Mouse (Mus musculus): ENCODE measurements around the gene Nr2c2ap. TPM values are rescaled to one million over a fixed set of nuclear protein-coding genes. Genes with fewer than 3 reads are reported as not detected.

The Nr2c2ap gene
- polyA plus RNA-seq, 1 experiment from 2014 or later = 38.0 TPM

GRCm38 (mm10) chr8:70104506-70104905, 26.6 kb upstream of the Nr2c2ap start:
- peaks cover 12% of the 10 kb centered on the region for H3K27me3 ChIP-seq (ENCODE audit: insufficient read depth, poor library complexity, severe bottlenecking)
- no peak overlapping the region for H3K27ac ChIP-seq
- WGBS = 19% methylated on average over 6 of the region's 6 CpGs
- no peaks in the 10 kb centered on the region for H3K9me3 ChIP-seq
- no peak overlapping the region for H3K4me3 ChIP-seq
- 0 out of 2 replicates have a peak, but pooled peaks cover 7% of the 10 kb centered on the region for H3K4me1 ChIP-seq (replicated peaks)
- H3K36me3 ChIP-seq = peaks cover 73% of the 10 kb centered on the region
- no peak for DNase-seq (ENCODE audit: low spot score)

- DNase-seq (ENCODE audit: low spot score) = no peak
- no peak overlapping the region for H3K27ac ChIP-seq
- H3K36me3 ChIP-seq = peaks cover 73% of the 10 kb centered on the region
- H3K27me3 ChIP-seq (ENCODE audit: insufficient read depth, poor library complexity, severe bottlenecking) = peaks cover 16% of the 10 kb centered on the region
- WGBS = 83% methylated on average over 7 of the region's 7 CpGs
- no peaks in the 10 kb centered on the region for H3K9me3 ChIP-seq
- H3K4me1 ChIP-seq (replicated peaks) = 0 out of 2 replicates have a peak, but pooled peaks cover 7% of the 10 kb centered on the region
- H3K4me3 ChIP-seq = no peak overlapping the region
Observed at GRCm38 (mm10) chr8:70104922-70105321, 26.2 kb upstream of the Nr2c2ap start.

GRCm38 (mm10) chr8:70110451-70110850, 20.7 kb upstream of the Nr2c2ap start:
- no peak overlapping the region for H3K27ac ChIP-seq
- H3K36me3 ChIP-seq = peaks cover 92% of the 10 kb centered on the region
- no peak overlapping the region for H3K4me3 ChIP-seq
- H3K27me3 ChIP-seq (ENCODE audit: insufficient read depth, poor library complexity, severe bottlenecking) = peaks cover 72% of the 10 kb centered on the region
- 87% methylated on average over 2 of the region's 2 CpGs for WGBS
- H3K9me3 ChIP-seq = no peaks in the 10 kb centered on the region
- H3K4me1 ChIP-seq (replicated peaks) = peaks cover 14% of the 10 kb centered on the region
- no peak for DNase-seq (ENCODE audit: low spot score)

GRCm38 (mm10) chr8:70111192-70111795, 19.8 kb upstream of the Nr2c2ap start:
- peaks cover 14% of the 10 kb centered on the region for H3K4me1 ChIP-seq (replicated peaks)
- 52% methylated on average over 23 of the region's 23 CpGs for WGBS
- no peak overlapping the region for H3K4me3 ChIP-seq

GRCm38 (mm10) chr8:70112401-70113016, 18.6 kb upstream of the Nr2c2ap start:
- H3K9me3 ChIP-seq = no peaks in the 10 kb centered on the region
- peaks cover 80% of the 10 kb centered on the region for H3K36me3 ChIP-seq
- DNase-seq (ENCODE audit: low spot score) = no peak
- 7% methylated on average over 43 of the region's 43 CpGs for WGBS
- peaks cover 17% of the 10 kb centered on the region for H3K4me1 ChIP-seq (replicated peaks)
- H3K4me3 ChIP-seq = peak overlapping the region; percentile 23; the same call in 1 of the 2 replicates
- H3K27ac ChIP-seq = no peak overlapping the region
- peaks cover 92% of the 10 kb centered on the region for H3K27me3 ChIP-seq (ENCODE audit: insufficient read depth, poor library complexity, severe bottlenecking)

More at GRCm38 (mm10) chr8:70111192-70111795, 19.8 kb upstream of the Nr2c2ap start:
- Histone ChIP-seq H3K27ac (no peak overlapping the region), H3K36me3 (peaks cover 92% of the 10 kb centered on the region), H3K27me3 (ENCODE audit: insufficient read depth, poor library complexity, severe bottlenecking) (peaks cover 80% of the 10 kb centered on the region), H3K9me3 (no peaks in the 10 kb centered on the region)
- no peak for DNase-seq (ENCODE audit: low spot score)

- 25% methylated on average over 6 of the region's 6 CpGs for WGBS
- Histone ChIP-seq H3K27ac (no peak overlapping the region), H3K4me1 (replicated peaks) (peaks cover 37% of the 10 kb centered on the region), H3K4me3 (no peak overlapping the region), H3K27me3 (ENCODE audit: insufficient read depth, poor library complexity, severe bottlenecking) (peaks cover 100% of the 10 kb centered on the region), H3K9me3 (no peaks in the 10 kb centered on the region), H3K36me3 (peaks cover 61% of the 10 kb centered on the region)
- no peak for DNase-seq (ENCODE audit: low spot score)
Observed at GRCm38 (mm10) chr8:70114488-70114887, 16.6 kb upstream of the Nr2c2ap start.

GRCm38 (mm10) chr8:70114892-70115291, 16.2 kb upstream of the Nr2c2ap start:
- no peak overlapping the region for H3K27ac ChIP-seq
- 71% methylated on average over 13 of the region's 13 CpGs for WGBS
- peaks cover 56% of the 10 kb centered on the region for H3K36me3 ChIP-seq
- H3K27me3 ChIP-seq (ENCODE audit: insufficient read depth, poor library complexity, severe bottlenecking) = peaks cover 100% of the 10 kb centered on the region
- DNase-seq (ENCODE audit: low spot score) = no peak
- no peaks in the 10 kb centered on the region for H3K9me3 ChIP-seq
- no peak overlapping the region for H3K4me3 ChIP-seq
- H3K4me1 ChIP-seq (replicated peaks) = peaks cover 41% of the 10 kb centered on the region

GRCm38 (mm10) chr8:70117611-70118010, 13.5 kb upstream of the Nr2c2ap start:
- Histone ChIP-seq H3K9me3 (no peaks in the 10 kb centered on the region), H3K4me1 (replicated peaks) (peaks cover 43% of the 10 kb centered on the region), H3K36me3 (peaks cover 32% of the 10 kb centered on the region), H3K27me3 (ENCODE audit: insufficient read depth, poor library complexity, severe bottlenecking) (peaks cover 90% of the 10 kb centered on the region), H3K4me3 (no peak overlapping the region), H3K27ac (no peak overlapping the region)
- DNase-seq (ENCODE audit: low spot score) = peak; percentile 40
- WGBS = 8% methylated on average over 9 of the region's 9 CpGs

- Histone ChIP-seq H3K27me3 (ENCODE audit: insufficient read depth, poor library complexity, severe bottlenecking) (peaks cover 79% of the 10 kb centered on the region), H3K9me3 (no peaks in the 10 kb centered on the region), H3K27ac (peak overlapping the region; percentile 88), H3K36me3 (peaks cover 20% of the 10 kb centered on the region), H3K4me3 (peak overlapping the region; percentile 62), H3K4me1 (replicated peaks) (peaks cover 40% of the 10 kb centered on the region)
- 7% methylated on average over 17 of the region's 17 CpGs for WGBS
- peak; percentile 75 for DNase-seq (ENCODE audit: low spot score)
Observed at GRCm38 (mm10) chr8:70118726-70119700, 12.1 kb upstream of the Nr2c2ap start.

- Histone ChIP-seq H3K27me3 (ENCODE audit: insufficient read depth, poor library complexity, severe bottlenecking) (peaks cover 64% of the 10 kb centered on the region), H3K4me1 (replicated peaks) (peaks cover 40% of the 10 kb centered on the region)
Observed at GRCm38 (mm10) chr8:70120667-70121066, 10.5 kb upstream of the Nr2c2ap start, which contains the start of gene Ncan. Gene Ncan, minus strand, starts transcription at chr8:70120873.

GRCm38 (mm10) chr8:70122863-70123262, 8.3 kb upstream of the Nr2c2ap start:
- no peak overlapping the region for H3K4me3 ChIP-seq
- DNase-seq (ENCODE audit: low spot score) = no peak
- peaks cover 34% of the 10 kb centered on the region for H3K4me1 ChIP-seq (replicated peaks)
- 65% methylated on average over 2 of the region's 2 CpGs for WGBS
- H3K27ac ChIP-seq = no peak overlapping the region
- no peaks in the 10 kb centered on the region for H3K36me3 ChIP-seq
- no peaks in the 10 kb centered on the region for H3K9me3 ChIP-seq
- peaks cover 42% of the 10 kb centered on the region for H3K27me3 ChIP-seq (ENCODE audit: insufficient read depth, poor library complexity, severe bottlenecking)

More at GRCm38 (mm10) chr8:70120667-70121066, 10.5 kb upstream of the Nr2c2ap start, which contains the start of gene Ncan:
- peak within 1 kb of the TSS; percentile 62 for H3K4me3 ChIP-seq
- DNase-seq (ENCODE audit: low spot score) = peak; percentile 88
- no peaks in the 10 kb centered on the region for H3K9me3 ChIP-seq
- WGBS = 1% methylated on average over 19 of the region's 19 CpGs
- peak within 1 kb of the TSS; percentile 88 for H3K27ac ChIP-seq
- peaks cover 4% of the 10 kb centered on the region for H3K36me3 ChIP-seq

- WGBS = 65% methylated on average over 8 of the region's 8 CpGs
- DNase-seq (ENCODE audit: low spot score) = no peak
Observed at GRCm38 (mm10) chr8:70124992-70125391, 6.1 kb upstream of the Nr2c2ap start.

More at GRCm38 (mm10) chr8:70124992-70125391, 6.1 kb upstream of the Nr2c2ap start:
- no peaks in the 10 kb centered on the region for H3K9me3 ChIP-seq
- H3K4me1 ChIP-seq (replicated peaks) = peaks cover 15% of the 10 kb centered on the region
- H3K27me3 ChIP-seq (ENCODE audit: insufficient read depth, poor library complexity, severe bottlenecking) = peaks cover 21% of the 10 kb centered on the region
- H3K36me3 ChIP-seq = no peaks in the 10 kb centered on the region
- H3K4me3 ChIP-seq = no peak overlapping the region
- H3K27ac ChIP-seq = no peak overlapping the region

Measured in hindbrain, embryonic 10.5 days (tissue).